Mouse (Mus musculus): ENCODE measurements at regions not wholly inside any gene's neighbourhood (a gene's known extent, or its start where the extent isn't known, plus 50 kb on each side); places are given as distances from the start of the nearest gene placed in this dataset.
"Not testable (repeated sequence)": the region's sequence is repeated elsewhere in the genome, so short reads cannot be mapped to it uniquely, and the experiment has no call there.

- in situ Hi-C loops (cut with MboI, MseI), result no loop called here
Observed at GRCm38 (mm10) chr12:9655794-9656193, 85.9 kb downstream of the Osr1 start.

- in situ Hi-C loops (cut with MboI, MseI), result no loop called here
Observed at GRCm38 (mm10) chr12:9656324-9656723, 86.4 kb downstream of the Osr1 start.

- in situ Hi-C loops (cut with MboI, MseI), result no loop called here
Observed at GRCm38 (mm10) chr12:9657199-9657766, 87.4 kb downstream of the Osr1 start.

GRCm38 (mm10) chr12:9657793-9658192 is 87.9 kb downstream of the Osr1 start:
- in situ Hi-C loops (cut with MboI, MseI), result no loop called here

GRCm38 (mm10) chr12:9660299-9660698 is 90.4 kb downstream of the Osr1 start:
- in situ Hi-C loops (cut with MboI, MseI), result no loop called here

- in situ Hi-C loops (cut with MboI, MseI), result no loop called here
Observed at GRCm38 (mm10) chr12:9688776-9689175, 118.9 kb downstream of the Osr1 start.

GRCm38 (mm10) chr12:9689541-9689940 is 119.6 kb downstream of the Osr1 start:
- in situ Hi-C loops (cut with MboI, MseI), result no loop called here

GRCm38 (mm10) chr12:9732921-9733320 is 163.0 kb downstream of the Osr1 start:
- in situ Hi-C loops (cut with MboI, MseI), result no loop called here

GRCm38 (mm10) chr12:9744709-9745395 is 174.9 kb downstream of the Osr1 start:
- in situ Hi-C loops (cut with MboI, MseI), result loop anchor here (5.0 kb wide), 1 partner anchor 47 kb away; no protein-coding TSS in a partner anchor

GRCm38 (mm10) chr12:9751261-9752078 is 181.6 kb downstream of the Osr1 start:
- in situ Hi-C loops (cut with MboI, MseI), result no loop called here

- in situ Hi-C loops (cut with MboI, MseI), result no loop called here
Observed at GRCm38 (mm10) chr12:9752079-9752450, 182.1 kb downstream of the Osr1 start.

GRCm38 (mm10) chr12:9756411-9756810 is 186.5 kb downstream of the Osr1 start:
- in situ Hi-C loops (cut with MboI, MseI), result no loop called here

GRCm38 (mm10) chr12:9760818-9761217 is 190.9 kb downstream of the Osr1 start:
- in situ Hi-C loops (cut with MboI, MseI), result no loop called here

GRCm38 (mm10) chr12:9762291-9762811 is 192.4 kb downstream of the Osr1 start:
- in situ Hi-C loops (cut with MboI, MseI), result not testable (repeated sequence)

- in situ Hi-C loops (cut with MboI, MseI), result no loop called here
Observed at GRCm38 (mm10) chr12:9762842-9763241, 192.9 kb downstream of the Osr1 start.

- in situ Hi-C loops (cut with MboI, MseI), result no loop called here
Observed at GRCm38 (mm10) chr12:9770908-9771307, 201.0 kb downstream of the Osr1 start.

GRCm38 (mm10) chr12:9772875-9773274 is 203.0 kb downstream of the Osr1 start:
- in situ Hi-C loops (cut with MboI, MseI), result no loop called here

- in situ Hi-C loops (cut with MboI, MseI), result no loop called here
Observed at GRCm38 (mm10) chr12:9802284-9802683, 232.4 kb downstream of the Osr1 start.

- in situ Hi-C loops (cut with MboI, MseI), result no loop called here
Observed at GRCm38 (mm10) chr12:9807406-9807805, 237.5 kb downstream of the Osr1 start.

GRCm38 (mm10) chr12:9833273-9833672 is 263.4 kb downstream of the Osr1 start:
- in situ Hi-C loops (cut with MboI, MseI), result no loop called here

GRCm38 (mm10) chr12:9839198-9839845 is 269.4 kb downstream of the Osr1 start:
- in situ Hi-C loops (cut with MboI, MseI), result no loop called here

- in situ Hi-C loops (cut with MboI, MseI), result no loop called here
Observed at GRCm38 (mm10) chr12:9839949-9840348, 270.0 kb downstream of the Osr1 start.

Measured in T-helper 2 cell (primary cell).